Mouse (Mus musculus) liver, embryonic 15.5 days (tissue): ENCODE results near the gene Il18r1. TPM values are rescaled to one million over a fixed set of nuclear protein-coding genes. Genes with fewer than 3 reads are reported as not detected.

Experiments used
- ATAC-seq: fragments of 200-750 bp; cut with Nextera tagmentation; 2 replicates; pipeline ENCODE4 v1.8.0; 2017; ENCODE audit warnings: moderate number of reproducible peaks, mild to moderate bottlenecking, moderate library complexity; ENCODE audit not compliant: insufficient read depth
- H3K27ac ChIP-seq: fragments of 300-500 bp; sonication (generic); replicated peaks from 2 replicates; pipeline ENCODE4 v1.5.1; 2015; ENCODE audit warnings: mild to moderate bottlenecking, inconsistent platforms
- H3K27me3 ChIP-seq: fragments of 300-500 bp; sonication (generic); 2 replicates; pipeline ENCODE4 v1.6.1; 2015; ENCODE audit warnings: mild to moderate bottlenecking, inconsistent platforms
- H3K36me3 ChIP-seq: fragments of 300-500 bp; sonication (generic); replicated peaks from 2 replicates; pipeline ENCODE4 v1.6.1; 2015; ENCODE audit warnings: moderate library complexity, mild to moderate bottlenecking, inconsistent platforms
- H3K4me1 ChIP-seq: fragments of 300-500 bp; sonication (generic); replicated peaks from 2 replicates; pipeline ENCODE4 v1.6.1; 2015; ENCODE audit warnings: inconsistent platforms
- H3K4me2 ChIP-seq: fragments of 300-500 bp; sonication (generic); 2 replicates; pipeline ENCODE4 v1.6.1; 2015; ENCODE audit warnings: moderate library complexity, mild to moderate bottlenecking, inconsistent platforms
- H3K4me3 ChIP-seq: fragments of 300-500 bp; sonication (generic); replicated peaks from 2 replicates; pipeline ENCODE4 v1.5.1; 2015; ENCODE audit warnings: mild to moderate bottlenecking, inconsistent platforms
- H3K9ac ChIP-seq: fragments of 300-500 bp; sonication (generic); 2 replicates; pipeline ENCODE4 v1.6.1; 2015; ENCODE audit warnings: moderate library complexity, mild to moderate bottlenecking, inconsistent platforms
- H3K9me3 ChIP-seq: fragments of 300-500 bp; sonication (generic); replicated peaks from 2 replicates; pipeline ENCODE4 v1.6.1; 2016; ENCODE audit warnings: inconsistent platforms
- WGBS: fragments of 180-500 bp; shearing (Covaris S2); methylation state at CpG from one replicate; pipeline ENCODE4 v1.1.7; 2015; ENCODE audit warnings: mixed read lengths; ENCODE audit not compliant: insufficient replicate concordance; 5-methylcytosine and 5-hydroxymethylcytosine counted together
- polyA plus RNA-seq: library from polyadenylated mRNA; unstranded; fragments of >200 nt; fragmentation: Nextera tagmentation; extraction: Ambion mirVana; gene quantifications from 2 replicates; pipeline ENCODE4 v1.2.1, GENCODE M21; 2015

The Il18r1 gene
- polyA plus RNA-seq, 1 experiment from 2014 or later = 0.10 TPM

GRCm38 (mm10) chr1:40437340-40437739 is 28.0 kb upstream of the Il18r1 start:
- H3K4me3 ChIP-seq = no peak overlapping the region
- ATAC-seq = no peak
- H3K36me3 ChIP-seq = peaks cover 8% of the 10 kb centered on the region; the same call in 1 of the 2 replicates
- no peaks in the 10 kb centered on the region for H3K9me3 ChIP-seq
- H3K9ac ChIP-seq = no peak overlapping the region
- peaks cover 14% of the 10 kb centered on the region for H3K4me1 ChIP-seq
- H3K27me3 ChIP-seq = no peaks in the 10 kb centered on the region
- H3K4me2 ChIP-seq = no peak overlapping the region
- H3K27ac ChIP-seq = no peak overlapping the region
- WGBS = 44% methylated on average over 2 of the region's 2 CpGs

GRCm38 (mm10) chr1:40439504-40439903 is 25.8 kb upstream of the Il18r1 start:
- no peaks in the 10 kb centered on the region for H3K27me3 ChIP-seq
- no peak overlapping the region for H3K9ac ChIP-seq
- H3K27ac ChIP-seq = no peak overlapping the region
- no peak overlapping the region for H3K4me3 ChIP-seq
- no peaks in the 10 kb centered on the region for H3K9me3 ChIP-seq
- ATAC-seq = no peak
- H3K4me2 ChIP-seq = no peak overlapping the region
- H3K36me3 ChIP-seq = peaks cover 11% of the 10 kb centered on the region; the same call in 1 of the 2 replicates
- H3K4me1 ChIP-seq = peaks cover 10% of the 10 kb centered on the region
- WGBS = 63% methylated on average over 8 of the region's 8 CpGs

GRCm38 (mm10) chr1:40444800-40445199 is 20.6 kb upstream of the Il18r1 start:
- Histone ChIP-seq H3K9me3 (no peaks in the 10 kb centered on the region), H3K36me3 (peaks cover 19% of the 10 kb centered on the region; the same call in 1 of the 2 replicates), H3K4me3 (no peak overlapping the region), H3K27me3 (no peaks in the 10 kb centered on the region), H3K4me2 (no peak overlapping the region), H3K27ac (no peak overlapping the region), H3K4me1 (no peaks in the 10 kb centered on the region), H3K9ac (no peak overlapping the region)
- 62% methylated on average over 3 of the region's 3 CpGs for WGBS
- no peak for ATAC-seq

- Histone ChIP-seq H3K4me1 (no peaks in the 10 kb centered on the region; the same call in 1 of the 2 replicates), H3K27me3 (no peaks in the 10 kb centered on the region), H3K36me3 (no peaks in the 10 kb centered on the region), H3K4me3 (no peak overlapping the region), H3K4me2 (no peak overlapping the region), H3K9me3 (no peaks in the 10 kb centered on the region), H3K27ac (no peak overlapping the region), H3K9ac (no peak overlapping the region)
- 77% methylated on average over 4 of the region's 4 CpGs for WGBS
- no peak for ATAC-seq
Observed at GRCm38 (mm10) chr1:40467306-40467705, 2.0 kb downstream of the Il18r1 start.

GRCm38 (mm10) chr1:40468805-40469204 is 3.5 kb downstream of the Il18r1 start:
- H3K27ac ChIP-seq = no peak overlapping the region
- H3K36me3 ChIP-seq = no peaks in the 10 kb centered on the region
- H3K4me1 ChIP-seq = no peaks in the 10 kb centered on the region; the same call in 1 of the 2 replicates
- H3K27me3 ChIP-seq = no peaks in the 10 kb centered on the region
- WGBS = 46% methylated on average over 2 of the region's 2 CpGs
- H3K9me3 ChIP-seq = no peaks in the 10 kb centered on the region
- H3K4me3 ChIP-seq = no peak overlapping the region
- no peak overlapping the region for H3K4me2 ChIP-seq
- no peak overlapping the region for H3K9ac ChIP-seq
- no peak for ATAC-seq

GRCm38 (mm10) chr1:40469900-40470299 is 4.5 kb downstream of the Il18r1 start:
- Histone ChIP-seq H3K9me3 (no peaks in the 10 kb centered on the region), H3K4me3 (no peak overlapping the region), H3K27me3 (no peaks in the 10 kb centered on the region), H3K4me2 (no peak overlapping the region), H3K36me3 (no peaks in the 10 kb centered on the region), H3K4me1 (no peaks in the 10 kb centered on the region; the same call in 1 of the 2 replicates), H3K9ac (no peak overlapping the region), H3K27ac (no peak overlapping the region)
- WGBS = 31% methylated on average over 12 of the region's 12 CpGs
- no peak for ATAC-seq

- Histone ChIP-seq H3K9ac (no peak overlapping the region), H3K4me3 (no peak overlapping the region), H3K27ac (no peak overlapping the region), H3K4me2 (no peak overlapping the region), H3K9me3 (no peaks in the 10 kb centered on the region), H3K4me1 (no peaks in the 10 kb centered on the region), H3K36me3 (no peaks in the 10 kb centered on the region), H3K27me3 (no peaks in the 10 kb centered on the region)
- WGBS = 64% methylated on average over 1 of the region's 1 CpGs
- no peak for ATAC-seq
Observed at GRCm38 (mm10) chr1:40472401-40472800, 7.0 kb downstream of the Il18r1 start.

- H3K4me1 ChIP-seq = no peaks in the 10 kb centered on the region
- no peaks in the 10 kb centered on the region for H3K9me3 ChIP-seq
- H3K4me2 ChIP-seq = no peak overlapping the region
- H3K27me3 ChIP-seq = no peaks in the 10 kb centered on the region
- no peak overlapping the region for H3K4me3 ChIP-seq
- H3K9ac ChIP-seq = no peak overlapping the region
- ATAC-seq = no peak
- WGBS = 30% methylated on average over 4 of the region's 4 CpGs
- H3K27ac ChIP-seq = no peak overlapping the region
- no peaks in the 10 kb centered on the region for H3K36me3 ChIP-seq
Observed at GRCm38 (mm10) chr1:40473640-40474039, 8.3 kb downstream of the Il18r1 start.

GRCm38 (mm10) chr1:40474336-40474735 is 9.0 kb downstream of the Il18r1 start:
- H3K9ac ChIP-seq = no peak overlapping the region
- no peaks in the 10 kb centered on the region for H3K9me3 ChIP-seq
- WGBS = 36% methylated on average over 5 of the region's 5 CpGs
- H3K4me2 ChIP-seq = no peak overlapping the region
- no peaks in the 10 kb centered on the region for H3K4me1 ChIP-seq
- no peak overlapping the region for H3K4me3 ChIP-seq
- no peak for ATAC-seq
- H3K27ac ChIP-seq = no peak overlapping the region
- H3K27me3 ChIP-seq = no peaks in the 10 kb centered on the region
- no peaks in the 10 kb centered on the region for H3K36me3 ChIP-seq

- Histone ChIP-seq H3K9me3 (no peaks in the 10 kb centered on the region), H3K36me3 (no peaks in the 10 kb centered on the region), H3K27me3 (no peaks in the 10 kb centered on the region), H3K9ac (no peak overlapping the region), H3K4me3 (no peak overlapping the region), H3K4me1 (no peaks in the 10 kb centered on the region), H3K4me2 (no peak overlapping the region), H3K27ac (no peak overlapping the region)
- no peak for ATAC-seq
- WGBS = 17% methylated on average over 3 of the region's 3 CpGs
Observed at GRCm38 (mm10) chr1:40475697-40476096, 10.3 kb downstream of the Il18r1 start.

GRCm38 (mm10) chr1:40476756-40477155 is 11.4 kb downstream of the Il18r1 start:
- H3K4me2 ChIP-seq = no peak overlapping the region
- H3K9ac ChIP-seq = no peak overlapping the region
- ATAC-seq = no peak
- no peak overlapping the region for H3K4me3 ChIP-seq
- no peaks in the 10 kb centered on the region for H3K9me3 ChIP-seq
- no peaks in the 10 kb centered on the region for H3K36me3 ChIP-seq
- H3K4me1 ChIP-seq = no peaks in the 10 kb centered on the region
- H3K27ac ChIP-seq = no peak overlapping the region
- WGBS = 29% methylated on average over 4 of the region's 4 CpGs
- no peaks in the 10 kb centered on the region for H3K27me3 ChIP-seq

GRCm38 (mm10) chr1:40479505-40479923 is 14.2 kb downstream of the Il18r1 start:
- no peak overlapping the region for H3K27ac ChIP-seq
- no peaks in the 10 kb centered on the region for H3K4me1 ChIP-seq
- no peak for ATAC-seq
- no peak overlapping the region for H3K4me2 ChIP-seq
- no peak overlapping the region for H3K4me3 ChIP-seq
- WGBS = 28% methylated on average over 6 of the region's 6 CpGs
- H3K9me3 ChIP-seq = no peaks in the 10 kb centered on the region
- no peak overlapping the region for H3K9ac ChIP-seq
- no peaks in the 10 kb centered on the region for H3K36me3 ChIP-seq
- H3K27me3 ChIP-seq = no peaks in the 10 kb centered on the region
